Mouse (Mus musculus) hindbrain, embryonic 13.5 days (tissue): ENCODE measurements around the gene Dlec1. TPM values are rescaled to one million over a fixed set of nuclear protein-coding genes. Genes with fewer than 3 reads are reported as not detected.

Source experiments
- ATAC-seq: fragments of 200-750 bp; cut with Nextera tagmentation; 2 replicates; pipeline ENCODE4 v1.8.0; 2017; ENCODE audit warnings: moderate TSS enrichment; ENCODE audit not compliant: low FRiP score
- H3K27ac ChIP-seq: fragments of 300-500 bp; sonication (generic); 2 replicates; pipeline ENCODE4 v1.5.1; 2015; ENCODE audit warnings: inconsistent platforms, mild to moderate bottlenecking, moderate library complexity
- H3K27me3 ChIP-seq: fragments of 300-500 bp; sonication (generic); 2 replicates; pipeline ENCODE4 v1.6.1; 2015; ENCODE audit warnings: mild to moderate bottlenecking, inconsistent platforms
- H3K36me3 ChIP-seq: fragments of 300-500 bp; sonication (generic); 2 replicates; pipeline ENCODE4 v1.6.1; 2015; ENCODE audit warnings: mild to moderate bottlenecking, inconsistent platforms
- H3K4me1 ChIP-seq: fragments of 300-500 bp; sonication (generic); replicated peaks from 2 replicates; pipeline ENCODE4 v1.6.1; 2015; ENCODE audit warnings: inconsistent platforms
- H3K4me2 ChIP-seq: fragments of 300-500 bp; sonication (generic); 2 replicates; pipeline ENCODE4 v1.6.1; 2015; ENCODE audit warnings: inconsistent platforms, mild to moderate bottlenecking, moderate library complexity
- H3K4me3 ChIP-seq: fragments of 300-500 bp; sonication (generic); 2 replicates; pipeline ENCODE4 v1.5.1; 2015; ENCODE audit warnings: mild to moderate bottlenecking, inconsistent platforms
- H3K9ac ChIP-seq: fragments of 300-500 bp; sonication (generic); 2 replicates; pipeline ENCODE4 v1.6.1; 2015; ENCODE audit warnings: mild to moderate bottlenecking, inconsistent platforms
- H3K9me3 ChIP-seq: fragments of 300-500 bp; sonication (generic); 2 replicates; pipeline ENCODE4 v1.6.1; 2016; ENCODE audit warnings: inconsistent platforms
- WGBS: fragments of 180-500 bp; shearing (Covaris S2); methylation state at CpG from one replicate; pipeline ENCODE4 v1.1.7; 2015; 5-methylcytosine and 5-hydroxymethylcytosine counted together
- polyA plus RNA-seq: library from polyadenylated mRNA; unstranded; fragments of >200 nt; fragmentation: Nextera tagmentation; extraction: Ambion mirVana; gene quantifications from 2 replicates; pipeline ENCODE4 v1.2.1, GENCODE M21; 2015

Gene Dlec1
- polyA plus RNA-seq, 1 experiment from 2014 or later: 0.38 TPM

DNA sequence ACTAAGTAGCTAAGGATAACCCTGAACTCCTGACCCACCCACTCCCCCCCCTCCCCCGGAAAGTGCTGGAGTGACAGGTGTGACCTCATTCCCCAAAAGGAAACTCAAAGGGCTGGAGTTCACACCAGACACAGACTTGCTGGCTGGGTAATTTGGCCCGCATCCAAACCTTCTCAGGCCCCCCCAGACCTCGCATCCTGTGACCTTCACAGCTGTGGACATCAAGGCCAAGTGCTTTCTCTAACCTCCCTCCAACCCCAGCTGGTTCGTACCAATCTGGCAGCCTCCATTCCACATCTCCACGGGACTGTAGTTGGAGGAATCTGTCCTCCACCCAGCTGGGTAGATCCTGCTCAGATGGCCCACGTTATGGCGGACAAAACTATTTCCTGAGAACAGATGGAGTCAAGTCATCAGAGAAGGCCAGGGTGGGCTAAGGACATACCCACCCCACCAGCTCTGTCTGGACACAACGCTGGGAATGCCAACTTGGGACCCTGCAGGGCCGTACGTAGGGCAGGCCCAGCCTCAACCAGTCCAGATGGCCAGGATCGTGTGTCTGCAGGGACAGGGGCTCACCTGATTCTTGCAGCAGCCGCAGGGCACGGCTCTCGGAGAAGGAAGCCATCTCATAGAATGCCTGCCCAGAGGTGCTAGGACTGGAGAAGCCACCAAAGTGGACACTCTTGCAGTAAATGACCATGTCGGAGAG, 28.9 kb upstream of the Dlec1 start:
- Histone ChIP-seq H3K4me3 (no peak overlapping the region), H3K27ac (no peak overlapping the region), H3K36me3 (peaks cover 58% of the 10 kb centered on the region), H3K9me3 (no peaks in the 10 kb centered on the region), H3K27me3 (no peaks in the 10 kb centered on the region), H3K4me1 (no peaks in the 10 kb centered on the region), H3K9ac (no peak overlapping the region), H3K4me2 (no peak overlapping the region)
- WGBS: 82% methylated on average over 15 of the region's 15 CpGs
- no peak for ATAC-seq

DNA sequence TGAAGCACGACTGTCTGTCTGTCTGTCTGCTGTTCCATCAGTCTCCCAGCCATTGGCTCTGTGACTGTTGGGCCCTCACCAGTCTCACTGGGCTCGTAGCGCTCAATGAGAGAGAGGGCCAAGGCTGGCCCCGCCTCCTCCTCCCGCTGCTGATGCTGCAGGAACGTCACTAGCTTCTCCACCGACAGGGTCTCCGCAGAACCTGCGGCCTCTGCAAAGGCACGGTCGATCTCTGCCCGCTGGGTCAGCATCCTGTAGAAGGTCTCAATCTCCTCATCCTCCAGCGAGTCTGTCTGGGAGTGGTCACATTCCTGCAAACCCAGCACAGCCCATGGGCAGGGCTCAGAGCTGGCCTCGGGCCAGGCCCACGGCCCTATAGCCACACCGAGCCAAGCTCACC, 26.6 kb upstream of the Dlec1 start:
- Histone ChIP-seq H3K9me3 (no peaks in the 10 kb centered on the region), H3K4me1 (no peaks in the 10 kb centered on the region), H3K36me3 (peaks cover 71% of the 10 kb centered on the region), H3K4me2 (no peak overlapping the region), H3K4me3 (no peak overlapping the region), H3K9ac (no peak overlapping the region), H3K27ac (no peak overlapping the region), H3K27me3 (no peaks in the 10 kb centered on the region)
- no peak for ATAC-seq
- WGBS: 75% methylated on average over 16 of the region's 16 CpGs

DNA sequence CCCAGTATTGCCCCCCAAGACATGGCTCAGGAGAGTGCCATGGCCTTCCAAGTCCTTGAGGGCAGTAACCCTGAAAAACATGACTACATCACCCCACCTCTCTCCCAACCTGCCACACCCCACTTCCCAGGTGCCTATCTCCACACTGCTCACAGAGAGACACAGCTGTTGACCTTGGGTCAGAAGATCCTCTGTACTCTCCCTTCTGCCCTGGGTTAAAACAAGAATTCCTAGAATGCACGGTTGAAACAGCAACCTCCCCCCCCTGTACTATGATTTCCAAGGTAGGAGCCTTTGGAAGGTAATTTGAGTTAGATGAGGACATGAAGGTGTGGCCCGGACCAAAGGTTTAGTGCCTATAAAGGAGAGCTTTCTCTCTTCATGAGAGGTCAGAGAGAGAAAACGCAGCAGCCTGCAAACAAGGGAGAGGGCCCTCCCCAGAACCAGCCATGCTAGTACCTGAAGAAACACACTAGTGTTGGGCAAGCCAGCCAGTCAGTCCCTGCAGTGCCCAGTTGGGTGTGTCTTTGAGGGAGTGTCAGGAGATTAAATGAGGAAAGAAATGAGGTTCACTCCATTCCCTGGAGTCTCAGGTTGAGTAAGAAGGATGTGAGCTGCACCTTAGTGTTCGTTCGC, 22.1 kb upstream of the Dlec1 start:
- H3K36me3 ChIP-seq: peaks cover 43% of the 10 kb centered on the region
- no peak overlapping the region for H3K4me2 ChIP-seq
- no peak overlapping the region for H3K4me3 ChIP-seq
- ATAC-seq: no peak
- no peak overlapping the region for H3K9ac ChIP-seq
- no peaks in the 10 kb centered on the region for H3K27me3 ChIP-seq
- peaks cover 22% of the 10 kb centered on the region for H3K4me1 ChIP-seq
- H3K9me3 ChIP-seq: no peaks in the 10 kb centered on the region
- 84% methylated on average over 5 of the region's 5 CpGs for WGBS
- no peak overlapping the region for H3K27ac ChIP-seq

DNA sequence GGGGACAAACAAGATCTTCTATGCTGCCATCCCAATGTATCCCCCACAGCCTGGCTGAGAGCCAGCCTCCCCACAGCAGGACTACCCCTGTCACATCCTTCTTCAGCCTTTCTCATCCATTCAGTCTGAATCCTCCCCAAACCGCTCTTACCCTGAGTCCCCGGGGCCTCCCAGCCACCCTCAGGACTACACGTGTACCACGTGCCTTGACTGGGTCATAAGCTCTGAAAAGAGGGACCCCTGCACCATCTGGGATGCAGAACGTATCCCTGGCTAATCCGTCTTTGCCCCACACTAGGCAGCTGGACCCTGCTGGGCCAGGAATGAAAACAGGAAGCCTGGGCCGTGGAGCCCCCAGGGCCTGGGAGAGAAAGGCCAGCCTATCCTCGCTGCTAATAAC, 20.2 kb upstream of the Dlec1 start:
- H3K9ac ChIP-seq: peak overlapping the region; percentile 59
- peak overlapping the region; percentile 71 for H3K27ac ChIP-seq
- no peak overlapping the region for H3K4me3 ChIP-seq
- WGBS: 2% methylated on average over 8 of the region's 8 CpGs
- no peaks in the 10 kb centered on the region for H3K27me3 ChIP-seq
- no peak overlapping the region for H3K4me2 ChIP-seq
- peaks cover 26% of the 10 kb centered on the region for H3K36me3 ChIP-seq
- H3K4me1 ChIP-seq: peaks cover 29% of the 10 kb centered on the region
- peak; percentile 85 for ATAC-seq
- no peaks in the 10 kb centered on the region for H3K9me3 ChIP-seq

- 0 out of 2 replicates have a peak, but pooled peaks cover 3% of the 10 kb centered on the region for H3K27me3 ChIP-seq
- H3K9ac ChIP-seq: no peak overlapping the region
- H3K36me3 ChIP-seq: peaks cover 26% of the 10 kb centered on the region
- H3K4me1 ChIP-seq: peaks cover 36% of the 10 kb centered on the region
- no peak overlapping the region for H3K4me2 ChIP-seq
- H3K4me3 ChIP-seq: no peak overlapping the region
- peak overlapping the region; percentile 71 for H3K27ac ChIP-seq
- H3K9me3 ChIP-seq: no peaks in the 10 kb centered on the region
- 69% methylated on average over 7 of the region's 7 CpGs for WGBS
- peak; percentile 12; the same call in 1 of the 2 replicates for ATAC-seq
These were observed 19.4 kb upstream of the Dlec1 start for GRCm38 (mm10) chr9:119082656-119083430.

DNA sequence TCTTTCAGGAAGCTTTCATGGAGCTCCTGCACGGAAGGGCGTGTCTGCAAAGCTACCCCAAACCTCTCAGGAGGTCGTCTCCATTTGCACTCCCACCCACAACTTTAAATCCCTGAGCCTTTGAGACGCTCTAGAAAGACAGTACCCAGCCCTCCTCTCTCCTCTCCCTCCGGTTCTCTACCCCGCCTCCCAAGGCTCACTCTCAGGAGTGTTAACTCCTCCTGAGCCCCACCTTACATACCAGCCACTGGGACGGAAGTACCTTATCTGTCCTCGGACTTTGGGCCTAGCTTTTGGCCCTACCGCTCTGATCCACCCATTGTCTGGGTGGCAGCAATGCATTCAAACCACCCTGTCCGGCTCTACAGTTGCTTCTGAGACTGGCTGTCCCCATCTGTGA, 18.3 kb upstream of the Dlec1 start:
- Histone ChIP-seq H3K27ac (no peak overlapping the region), H3K27me3 (0 out of 2 replicates have a peak, but pooled peaks cover 10% of the 10 kb centered on the region), H3K4me2 (no peak overlapping the region), H3K9me3 (no peaks in the 10 kb centered on the region), H3K4me1 (peaks cover 45% of the 10 kb centered on the region), H3K36me3 (peaks cover 19% of the 10 kb centered on the region), H3K9ac (no peak overlapping the region), H3K4me3 (no peak overlapping the region)
- WGBS: 87% methylated on average over 10 of the region's 10 CpGs
- ATAC-seq: no peak

GRCm38 (mm10) chr9:119086451-119086850, 15.8 kb upstream of the Dlec1 start:
- Histone ChIP-seq H3K9me3 (no peaks in the 10 kb centered on the region), H3K9ac (0 out of 2 replicates have a peak overlapping the region, but pooled peaks have one; percentile 9), H3K4me1 (peaks cover 56% of the 10 kb centered on the region), H3K27me3 (peaks cover 16% of the 10 kb centered on the region), H3K27ac (no peak overlapping the region), H3K4me3 (no peak overlapping the region), H3K36me3 (peaks cover 5% of the 10 kb centered on the region; the same call in 1 of the 2 replicates), H3K4me2 (no peak overlapping the region)
- WGBS: 17% methylated on average over 1 of the region's 1 CpGs
- ATAC-seq: no peak

DNA sequence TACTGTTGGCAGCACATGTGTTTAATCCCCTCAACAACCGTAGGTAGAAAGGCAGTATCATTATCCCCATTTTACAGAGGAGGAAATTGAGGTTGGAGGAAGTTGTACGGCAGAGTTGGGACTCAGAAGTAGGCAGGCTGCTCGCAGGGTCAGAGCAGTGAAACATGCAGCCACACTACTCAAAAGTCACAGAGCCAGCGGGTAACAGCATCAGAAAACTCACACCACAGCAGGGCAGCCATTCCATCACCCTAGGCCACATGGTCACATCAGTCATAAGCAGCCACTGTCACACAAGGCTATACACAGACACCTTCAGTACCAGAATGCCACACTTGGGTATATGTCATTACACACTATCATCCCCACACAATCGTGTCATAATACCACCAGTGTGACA, 15.0 kb upstream of the Dlec1 start:
- 89% methylated on average over 5 of the region's 5 CpGs for WGBS
- H3K27ac ChIP-seq: no peak overlapping the region
- no peak overlapping the region for H3K4me2 ChIP-seq
- peaks cover 24% of the 10 kb centered on the region for H3K27me3 ChIP-seq
- H3K9me3 ChIP-seq: no peaks in the 10 kb centered on the region
- peaks cover 56% of the 10 kb centered on the region for H3K4me1 ChIP-seq
- ATAC-seq: no peak
- no peak overlapping the region for H3K4me3 ChIP-seq
- no peak overlapping the region for H3K9ac ChIP-seq
- peaks cover 5% of the 10 kb centered on the region; the same call in 1 of the 2 replicates for H3K36me3 ChIP-seq

GRCm38 (mm10) chr9:119088148-119088801, 14.0 kb upstream of the Dlec1 start:
- peaks cover 5% of the 10 kb centered on the region; the same call in 1 of the 2 replicates for H3K36me3 ChIP-seq
- H3K4me2 ChIP-seq: peak overlapping the region; percentile 46
- 2% methylated on average over 24 of the region's 24 CpGs for WGBS
- peak overlapping the region; percentile 30; the same call in 1 of the 2 replicates for H3K27ac ChIP-seq
- peaks cover 24% of the 10 kb centered on the region for H3K27me3 ChIP-seq
- H3K4me1 ChIP-seq: peaks cover 57% of the 10 kb centered on the region
- peak; percentile 47; the same call in 1 of the 2 replicates for ATAC-seq
- H3K9me3 ChIP-seq: no peaks in the 10 kb centered on the region
- peak overlapping the region; percentile 26 for H3K4me3 ChIP-seq
- 0 out of 2 replicates have a peak overlapping the region, but pooled peaks have one; percentile 35 for H3K9ac ChIP-seq

DNA sequence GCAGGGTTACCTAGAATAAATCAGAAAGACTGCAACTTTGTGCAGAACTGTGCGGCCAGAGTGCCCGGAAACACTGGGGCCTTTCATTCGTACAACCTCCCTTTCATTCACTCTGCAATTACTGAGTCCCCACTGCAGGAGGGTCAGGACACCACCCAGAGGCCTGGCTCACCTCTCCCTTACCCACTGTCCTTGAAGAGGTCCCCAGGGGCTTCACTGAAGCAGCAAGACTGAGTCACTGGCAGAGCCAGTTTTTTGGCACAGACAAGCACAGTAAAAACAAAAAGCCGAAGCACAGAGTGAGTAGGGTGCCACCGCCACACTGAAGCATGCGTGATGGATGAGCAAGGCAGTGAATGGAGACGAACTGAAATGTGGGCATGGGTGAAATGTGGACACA, 12.8 kb upstream of the Dlec1 start:
- Histone ChIP-seq H3K4me3 (no peak overlapping the region), H3K27ac (no peak overlapping the region), H3K4me1 (peaks cover 69% of the 10 kb centered on the region), H3K9me3 (no peaks in the 10 kb centered on the region), H3K27me3 (peaks cover 27% of the 10 kb centered on the region), H3K4me2 (no peak overlapping the region), H3K9ac (no peak overlapping the region), H3K36me3 (peaks cover 1% of the 10 kb centered on the region; the same call in 1 of the 2 replicates)
- 35% methylated on average over 7 of the region's 7 CpGs for WGBS
- no peak for ATAC-seq

DNA sequence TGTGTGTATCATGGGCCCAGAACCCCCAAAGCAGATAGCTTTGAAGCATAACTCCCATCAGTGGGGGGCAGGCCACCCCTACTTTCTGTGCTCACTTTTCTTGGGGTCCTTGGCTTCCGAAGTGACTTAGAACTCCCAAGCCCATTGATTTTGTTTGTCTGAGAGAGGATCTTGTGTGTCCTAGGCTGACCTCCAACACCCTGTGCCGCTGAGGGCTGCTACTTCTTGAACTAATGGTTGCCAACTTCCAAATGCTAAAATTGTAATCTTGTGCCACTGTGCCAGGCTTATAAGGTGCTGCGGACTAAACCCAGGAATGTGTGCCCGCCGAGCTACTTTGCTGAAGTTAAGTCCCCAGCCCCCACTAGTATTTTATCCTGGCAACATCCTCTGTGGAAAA, 11.8 kb upstream of the Dlec1 start:
- 0 out of 2 replicates have a peak overlapping the region, but pooled peaks have one; percentile 13 for H3K9ac ChIP-seq
- WGBS: 93% methylated on average over 5 of the region's 5 CpGs
- no peak overlapping the region for H3K27ac ChIP-seq
- H3K36me3 ChIP-seq: no peaks in the 10 kb centered on the region
- H3K4me2 ChIP-seq: no peak overlapping the region
- H3K27me3 ChIP-seq: peaks cover 37% of the 10 kb centered on the region
- peaks cover 78% of the 10 kb centered on the region for H3K4me1 ChIP-seq
- ATAC-seq: no peak
- H3K4me3 ChIP-seq: no peak overlapping the region
- H3K9me3 ChIP-seq: no peaks in the 10 kb centered on the region
